Mouse (Mus musculus) spleen, postnatal 0 days (tissue): Measurements from ENCODE around the gene Ly6c1. TPM values are rescaled to one million over a fixed set of nuclear protein-coding genes. Genes with fewer than 3 reads are reported as not detected.

ENCODE experiments used
- polyA plus RNA-seq: library from polyadenylated mRNA; unstranded; fragments of >200 nt; fragmentation: Nextera tagmentation; extraction: Ambion mirVana; gene quantifications from 2 replicates; pipeline ENCODE4 v1.2.1, GENCODE M21; 2015

Ly6c1 gene
- polyA plus RNA-seq = 68.4 and 88.6 TPM in 2 replicates

GRCm38 (mm10) chr15:75048642-75049261 is at the start of gene Ly6c1:
Gene Ly6c1 (minus strand): TSS chr15:75048830.

Other genes starting within 250 kb of the Ly6c1 start
- gene Gml2, start 229.8 kb downstream of the Ly6c1 start, polyA plus RNA-seq = 0.23 and 1.1 TPM in 2 replicates
- gene 2010109I03Rik, start 151.8 kb downstream of the Ly6c1 start, polyA plus RNA-seq = 0.10 and 0.17 TPM in 2 replicates
- gene Ly6i, start 65.4 kb downstream of the Ly6c1 start, polyA plus RNA-seq = 0.41 and 1.7 TPM in 2 replicates
- 45.3 and 72.1 TPM in 2 replicates for gene Ly6a, start 50.8 kb downstream of the Ly6c1 start, polyA plus RNA-seq
- gene Ly6c2, start 63.1 kb upstream of the Ly6c1 start, polyA plus RNA-seq = 128 and 190 TPM in 2 replicates
- gene Ly6g, start 106.4 kb upstream of the Ly6c1 start, polyA plus RNA-seq = 15.3 and 21.5 TPM in 2 replicates
- gene BC025446, start 167.5 kb upstream of the Ly6c1 start, polyA plus RNA-seq = not detected in 2 replicates
- not detected in 2 replicates for gene Ly6f, start 219.6 kb upstream of the Ly6c1 start, polyA plus RNA-seq